Mouse (Mus musculus): ENCODE measurements around the gene Pla2g3.

Pla2g3 gene

DNA sequence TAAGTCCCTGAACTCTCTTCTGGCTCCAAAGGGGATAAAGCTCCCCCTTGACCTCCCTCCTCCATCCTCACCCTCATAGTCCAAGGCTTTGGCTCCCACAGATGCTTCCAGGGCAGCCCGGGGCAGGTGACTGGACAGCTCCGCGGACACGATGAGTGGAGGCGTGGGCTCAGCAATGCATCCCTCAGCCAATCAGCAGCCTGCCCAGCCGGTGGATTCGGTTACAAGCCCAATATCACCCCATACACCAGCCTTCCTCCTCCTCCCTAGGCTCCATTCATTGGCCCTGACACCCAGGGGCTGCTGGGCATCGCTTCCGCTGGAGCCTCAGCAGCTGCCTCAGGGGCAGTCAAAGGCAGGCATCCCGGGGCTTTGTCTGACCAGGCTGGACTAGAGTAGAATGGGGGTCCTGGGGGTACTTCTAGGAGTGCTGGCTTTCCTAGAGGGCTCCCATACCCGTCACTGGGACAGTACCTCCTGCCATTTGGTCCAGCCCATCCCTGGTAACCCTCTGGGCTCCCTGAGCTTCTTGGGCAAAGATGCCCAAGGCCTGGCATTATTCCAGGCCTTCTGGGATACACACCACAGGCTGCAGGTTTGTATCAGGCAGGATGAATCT, at the start of gene Pla2g3:
TSS of gene Pla2g3 (plus strand) at position 333 of the 619 bp plus-strand sequence.
- DNase-seq, result peak; percentile 35

- DNase-seq, result peak; percentile 70
Measured at GRCm38 (mm10) chr11:3441696-3442443, 46.2 kb upstream of the Pla2g3 start.

GRCm38 (mm10) chr11:3442677-3443076, 45.4 kb upstream of the Pla2g3 start:
- DNase-seq, result no peak

GRCm38 (mm10) chr11:3443091-3443490, 45.0 kb upstream of the Pla2g3 start:
- DNase-seq, result no peak

- no peak for DNase-seq
Measured at GRCm38 (mm10) chr11:3444875-3445274, 43.2 kb upstream of the Pla2g3 start.

- DNase-seq, result no peak
Measured at GRCm38 (mm10) chr11:3451701-3452163, 36.4 kb upstream of the Pla2g3 start.

DNA sequence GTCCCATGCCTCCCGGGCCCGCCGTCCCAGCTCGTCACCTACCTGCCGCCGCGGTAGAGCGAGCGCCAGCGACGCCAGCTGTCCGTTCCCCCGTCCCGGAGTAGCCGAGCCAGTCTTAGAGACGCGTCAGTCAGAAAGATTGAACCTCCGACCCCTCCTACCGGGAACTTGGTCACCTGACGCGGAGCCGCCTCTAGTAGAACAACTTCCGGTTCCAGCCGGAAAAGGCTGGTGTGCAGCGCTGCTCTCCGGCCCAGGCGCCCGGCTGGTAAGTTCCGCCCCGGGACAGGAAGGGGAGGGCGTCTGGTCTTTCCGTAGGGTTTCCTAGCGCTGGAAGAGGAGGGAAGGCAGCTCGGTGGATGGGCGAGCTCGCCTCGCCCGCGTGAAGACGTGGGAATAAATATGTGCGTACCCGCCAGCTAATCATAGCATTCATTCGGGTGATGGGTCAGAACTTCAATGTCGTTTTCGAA, 35.9 kb upstream of the Pla2g3 start, which contains the start of gene Rnf185:
TSS of gene Rnf185 (minus strand) at position 197 of the 473 bp plus-strand sequence.
- DNase-seq, result peak; percentile 92

DNA sequence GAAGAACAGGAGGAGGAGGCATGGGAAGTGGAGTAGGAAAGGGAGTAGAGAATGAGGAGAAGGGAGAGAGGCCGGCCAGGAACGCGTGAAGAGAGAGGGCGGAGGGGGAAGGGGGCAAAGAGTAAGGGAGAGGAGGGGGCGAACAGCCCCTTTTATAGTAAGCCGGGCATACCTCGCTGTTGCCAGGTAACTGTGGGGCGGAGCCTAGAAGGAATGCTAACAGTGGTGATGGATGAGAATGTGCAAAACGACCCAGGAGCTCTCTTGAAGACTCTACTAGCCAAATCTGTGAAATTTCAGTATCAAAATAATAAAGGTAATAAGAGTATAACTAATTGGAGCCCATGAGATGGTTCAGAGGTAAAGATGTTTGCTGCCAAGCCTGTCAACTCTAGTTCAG, 35.3 kb upstream of the Pla2g3 start:
- peak; percentile 57 for DNase-seq

DNA sequence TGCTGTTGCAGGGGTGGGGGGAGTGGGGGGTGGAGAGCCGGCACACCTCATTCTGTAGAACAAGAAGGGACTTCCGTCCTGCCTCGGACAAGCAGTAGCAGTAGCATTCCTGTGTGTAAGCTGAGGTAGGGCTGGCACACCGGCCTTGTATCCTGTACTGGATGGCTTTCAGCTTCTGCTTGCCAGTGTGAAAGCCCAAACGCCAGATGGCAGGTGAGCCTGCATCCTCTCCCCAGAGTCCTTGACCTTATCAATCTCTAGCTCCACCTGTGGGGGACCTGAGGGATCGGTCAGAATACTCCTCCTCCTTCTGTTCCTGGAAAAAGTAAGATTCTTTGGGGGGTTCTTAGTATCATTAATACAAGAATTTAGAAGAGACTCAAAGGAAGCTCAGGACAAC, 34.6 kb upstream of the Pla2g3 start:
- DNase-seq, result peak; percentile 85

- no peak for DNase-seq
Measured at GRCm38 (mm10) chr11:3454506-3454905, 33.6 kb upstream of the Pla2g3 start.

- DNase-seq, result peak; percentile 63
Measured at GRCm38 (mm10) chr11:3456354-3456753, 31.7 kb upstream of the Pla2g3 start.

DNA sequence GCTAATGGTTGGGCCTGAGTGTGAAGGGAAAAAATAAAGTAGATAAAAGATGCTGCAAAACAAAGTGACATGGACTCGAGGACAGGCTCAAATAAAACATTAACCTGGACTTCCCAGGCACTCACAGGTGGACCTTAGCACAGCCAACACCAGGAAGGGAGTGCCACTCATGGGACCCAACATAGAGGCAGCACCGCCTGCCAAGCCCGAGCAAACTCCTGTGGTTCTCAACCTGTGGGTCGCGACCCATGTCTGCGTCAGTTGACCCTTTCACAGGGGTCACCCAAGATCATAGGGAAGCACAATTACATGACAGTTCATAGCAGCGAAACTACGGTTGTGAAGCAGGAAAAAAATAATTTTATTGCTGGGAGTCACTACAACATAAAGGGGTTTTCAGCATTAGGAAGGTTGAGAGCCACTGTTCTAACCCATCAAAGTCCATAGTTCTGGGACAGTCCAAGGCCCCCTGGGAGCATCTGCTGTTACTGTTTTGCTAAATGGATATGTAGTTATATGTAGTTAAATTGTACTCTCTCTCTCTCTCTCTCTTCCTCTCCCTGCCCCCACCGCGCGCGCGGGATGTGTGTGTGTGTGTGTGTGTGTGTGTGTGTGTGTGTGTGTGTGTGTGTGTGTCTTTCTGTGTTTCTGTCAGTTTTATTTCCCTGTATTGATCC, 29.5 kb upstream of the Pla2g3 start:
- no peak for DNase-seq

- DNase-seq, result no peak
Measured at GRCm38 (mm10) chr11:3459105-3459468, 29.0 kb upstream of the Pla2g3 start.

DNA sequence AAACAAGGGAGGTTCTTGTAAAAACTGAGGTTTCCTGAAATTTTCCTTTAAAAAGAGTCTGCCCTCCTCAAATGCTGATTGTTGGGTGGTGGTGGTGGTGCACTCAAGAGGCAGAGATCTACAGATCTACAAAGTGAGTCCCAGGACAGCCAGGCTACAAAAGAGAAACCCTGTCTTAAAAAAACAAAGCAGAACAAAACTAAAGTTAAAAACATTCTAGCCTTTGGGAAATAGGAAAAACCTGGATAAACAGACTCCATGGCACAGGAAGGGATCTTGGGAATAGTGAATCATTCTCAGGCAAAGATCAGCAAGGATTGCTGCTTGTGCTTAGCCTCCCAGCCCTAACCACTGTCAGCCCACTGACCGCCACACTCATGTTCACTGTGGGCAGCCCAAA, 25.2 kb upstream of the Pla2g3 start:
- no peak for DNase-seq

- DNase-seq, result no peak
Measured at GRCm38 (mm10) chr11:3471448-3471850, 16.6 kb upstream of the Pla2g3 start.

DNA sequence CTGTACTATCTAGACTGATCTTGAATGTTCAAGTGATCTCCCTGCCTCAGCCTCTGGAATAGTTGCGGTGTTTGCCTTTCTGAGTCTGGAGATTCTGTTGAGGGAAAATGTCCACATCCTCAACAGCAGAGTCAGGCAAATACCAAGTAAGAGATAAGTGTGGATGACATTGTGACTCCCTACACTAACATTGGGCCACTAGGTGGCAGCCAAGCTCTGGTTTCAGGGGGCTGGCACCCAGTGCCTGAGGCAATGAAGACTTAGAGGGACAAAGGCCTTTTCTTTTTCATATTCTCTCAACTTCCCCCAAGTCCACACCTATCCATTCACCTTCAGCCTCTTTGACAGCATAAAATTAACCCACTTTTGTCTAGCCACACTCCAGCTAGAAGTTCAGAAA, 15.6 kb upstream of the Pla2g3 start:
- peak; percentile 84 for DNase-seq

GRCm38 (mm10) chr11:3474480-3475115, 13.5 kb upstream of the Pla2g3 start:
- DNase-seq, result no peak

DNA sequence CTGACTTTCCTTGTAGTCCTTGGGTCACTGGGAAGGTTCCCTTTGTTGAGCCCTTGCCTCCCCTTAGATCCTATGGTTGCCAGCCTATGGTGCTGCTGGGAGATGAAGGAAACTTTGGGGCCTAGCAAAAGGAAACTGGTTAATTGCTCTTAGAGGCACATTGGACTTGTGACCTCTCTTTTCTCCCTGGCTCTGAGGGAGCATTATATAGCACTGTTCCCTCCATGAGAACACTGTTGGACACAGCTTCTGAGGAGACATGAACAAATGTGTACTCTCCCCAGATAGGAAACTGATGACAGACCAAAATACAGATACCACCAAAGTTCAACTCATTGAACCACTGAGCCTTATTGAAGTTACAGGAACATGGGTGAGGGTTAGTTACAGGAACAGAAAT, 12.6 kb upstream of the Pla2g3 start:
- DNase-seq, result no peak

DNA sequence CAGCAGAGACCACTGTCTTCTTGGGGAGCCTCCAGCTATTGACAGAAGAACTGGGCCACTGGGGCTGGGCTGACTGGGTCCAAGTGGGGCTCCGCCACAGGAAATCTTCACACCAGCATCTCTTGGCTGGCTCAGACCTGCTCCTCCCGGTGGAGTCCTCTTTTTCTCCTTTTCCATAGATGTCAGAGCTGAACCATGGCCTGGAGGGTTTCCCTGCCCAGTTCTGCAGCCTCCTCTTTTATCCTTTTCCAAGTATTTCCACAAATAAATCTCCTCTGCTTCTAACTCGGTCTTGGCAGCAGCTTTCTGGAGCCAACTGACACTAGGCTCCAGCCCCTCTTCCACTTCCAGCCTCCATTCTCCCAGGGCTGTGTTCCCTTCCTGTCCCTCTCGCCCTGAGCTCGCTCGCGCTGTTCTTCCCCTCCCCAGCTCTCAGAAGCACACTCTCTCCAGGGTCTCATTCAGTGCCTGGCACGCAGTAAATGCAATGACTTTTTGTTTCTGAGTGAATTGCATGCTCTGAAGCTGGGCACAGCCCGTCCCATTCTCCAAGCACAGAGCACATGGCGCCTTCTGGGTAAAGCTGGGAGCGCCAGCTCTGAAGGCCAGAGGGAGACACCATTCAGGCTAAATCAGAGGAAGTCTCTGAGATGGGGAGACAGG, 4.0 kb upstream of the Pla2g3 start:
- no peak for DNase-seq

DNA sequence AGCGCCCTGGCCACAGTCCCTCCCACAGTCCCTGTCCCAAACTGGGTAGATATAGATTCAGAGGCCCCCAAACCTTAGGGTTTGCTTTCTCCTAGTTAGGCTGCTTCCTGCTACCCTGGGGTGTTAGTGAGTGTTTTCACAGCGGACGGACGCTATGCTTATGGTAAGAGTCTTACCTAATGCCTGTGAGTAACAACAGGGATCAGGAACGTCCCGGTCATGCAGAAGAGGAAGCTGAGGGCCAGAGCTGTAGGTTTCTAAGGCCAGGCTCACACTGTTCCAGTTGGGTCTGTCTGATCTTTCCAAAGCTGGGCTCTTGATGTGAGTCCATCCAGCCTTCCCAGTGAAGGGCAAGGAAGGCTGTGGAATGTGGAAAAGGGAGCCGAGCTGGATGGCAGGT, 1.7 kb upstream of the Pla2g3 start:
- no peak for DNase-seq

DNA sequence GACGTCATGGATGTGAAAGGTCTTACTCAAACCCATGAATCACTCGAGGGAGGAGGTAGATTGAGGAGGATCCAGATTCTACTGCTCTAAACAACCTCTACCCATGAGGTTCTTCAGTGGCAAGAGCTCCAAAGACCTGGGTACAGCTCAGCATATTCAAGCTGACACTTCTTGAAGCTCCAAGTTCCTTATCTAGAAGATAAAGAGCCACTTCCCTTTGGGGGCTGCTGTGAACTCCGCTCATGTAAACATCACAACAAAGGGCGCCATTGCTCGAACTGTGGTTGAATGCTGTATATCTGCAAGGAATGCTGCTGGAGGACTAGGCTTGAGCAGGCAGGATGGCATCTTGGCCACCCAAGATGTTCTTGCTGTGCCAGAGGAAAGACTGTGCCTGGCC, 952 bp downstream of the Pla2g3 start:
- no peak for DNase-seq

DNA sequence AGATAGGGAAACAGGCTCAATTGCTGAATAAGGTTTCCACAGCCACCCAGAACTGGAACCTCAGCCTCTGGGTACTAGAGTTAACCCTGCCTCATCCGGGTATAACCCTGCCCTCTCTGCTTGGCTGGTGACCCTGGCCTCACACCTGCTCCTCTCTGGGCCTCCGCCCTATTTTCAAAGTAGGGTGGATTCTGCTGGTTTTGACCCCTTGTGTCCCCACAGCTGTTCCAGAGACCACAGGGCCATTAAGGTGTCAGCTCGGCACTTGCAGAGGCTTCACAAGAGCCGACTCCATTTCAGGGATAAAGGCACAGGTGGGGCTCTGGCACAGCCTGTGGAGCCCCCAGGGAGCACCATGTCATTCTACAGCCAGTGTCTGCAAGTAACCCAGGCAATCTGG, 4.7 kb downstream of the Pla2g3 start:
- no peak for DNase-seq

GRCm38 (mm10) chr11:3494857-3495256, 6.8 kb downstream of the Pla2g3 start:
- DNase-seq, result no peak

All from cerebellum, adult 11-12 months (tissue).